Mouse (Mus musculus) small intestine, adult 2 months (tissue): ENCODE data around the gene Kin.

ENCODE experiments used
- CTCF ChIP-seq: fragments of 200-500 bp; IDR thresholded peaks from 2 replicates; pipeline ENCODE4 v1.5.1; 2012; ENCODE audit warnings: low read depth, mild to moderate bottlenecking, control low read depth, inconsistent platforms, low read length, moderate library complexity, mixed read lengths; ENCODE audit not compliant: insufficient replicate concordance, insufficient read length; ENCODE audit errors: extremely low read depth
- POLR2A ChIP-seq: fragments of 200-500 bp; IDR thresholded peaks from 2 replicates; pipeline ENCODE4 v1.6.1; 2012; ENCODE audit warnings: low read depth, mild to moderate bottlenecking, control low read depth, inconsistent platforms, low read length, moderate library complexity

GRCm38 (mm10) chr2:10034976-10035375 is 45.4 kb upstream of the Kin start:
- TF ChIP-seq CTCF (no peak), POLR2A (no peak)
